Mouse (Mus musculus): ENCODE results near the gene Cacna1g. TPM values are rescaled to one million over a fixed set of nuclear protein-coding genes. Genes with fewer than 3 reads are reported as not detected.

Cacna1g gene
- 0.21 TPM for polyA plus RNA-seq (2014; fragmentation: Illumina TruSeq; extraction: RNeasy Lipid Tissue Mini Kit (QIAGEN cat#74804); ENCODE audit: low read depth, low replicate concordance)

DNA sequence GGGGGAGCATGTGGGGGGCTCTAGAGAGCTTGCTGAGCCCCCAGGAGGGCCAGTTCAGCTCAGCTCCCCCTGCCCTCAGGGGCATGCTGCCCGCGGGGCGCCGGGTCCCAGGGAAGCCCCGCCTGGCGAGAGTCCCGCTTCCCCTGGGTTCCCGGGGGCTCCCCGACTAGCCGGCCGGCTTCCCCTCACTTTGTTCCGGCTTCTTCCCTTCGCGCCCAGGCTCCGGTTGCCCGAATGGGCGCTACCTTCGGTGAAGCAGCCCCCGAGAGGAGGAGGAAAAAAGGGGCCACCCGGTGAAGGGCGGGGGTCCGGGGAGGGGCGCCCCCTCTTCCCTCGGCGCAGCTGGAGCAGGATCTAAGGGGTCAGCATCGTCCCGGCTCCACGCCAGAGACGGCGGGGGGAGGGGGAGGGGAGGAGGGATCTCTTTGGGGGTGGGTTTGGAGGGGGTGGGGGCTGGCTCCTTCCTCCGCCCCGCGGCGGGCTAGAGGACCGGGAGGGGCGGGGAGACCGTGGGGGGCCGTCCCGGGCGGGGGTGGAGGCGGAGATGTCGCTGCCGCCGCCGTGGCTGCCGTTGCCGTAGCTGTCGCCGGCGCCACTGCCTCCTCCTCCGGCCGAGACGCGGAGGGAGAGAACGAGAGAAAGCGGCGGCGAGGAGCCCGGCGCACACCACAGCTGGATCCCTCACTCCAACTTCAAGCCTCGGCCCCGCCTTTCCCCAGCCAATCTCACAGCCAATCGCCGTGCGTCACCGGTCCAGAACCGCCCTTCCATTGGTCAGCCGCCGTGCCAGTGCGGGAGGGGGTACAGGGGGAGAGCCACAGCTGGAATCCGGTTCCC lies at the start of gene Cacna1g:
Gene Cacna1g, minus strand, starts transcription at position 492 of the 837 bp plus-strand sequence.

GRCm38 (mm10) chr11:94521219-94521843 lies 47.3 kb upstream of the Cacna1g start, which contains the start of gene Mycbpap:
TSS of gene Mycbpap (minus strand) at chr11:94521742.

DNA sequence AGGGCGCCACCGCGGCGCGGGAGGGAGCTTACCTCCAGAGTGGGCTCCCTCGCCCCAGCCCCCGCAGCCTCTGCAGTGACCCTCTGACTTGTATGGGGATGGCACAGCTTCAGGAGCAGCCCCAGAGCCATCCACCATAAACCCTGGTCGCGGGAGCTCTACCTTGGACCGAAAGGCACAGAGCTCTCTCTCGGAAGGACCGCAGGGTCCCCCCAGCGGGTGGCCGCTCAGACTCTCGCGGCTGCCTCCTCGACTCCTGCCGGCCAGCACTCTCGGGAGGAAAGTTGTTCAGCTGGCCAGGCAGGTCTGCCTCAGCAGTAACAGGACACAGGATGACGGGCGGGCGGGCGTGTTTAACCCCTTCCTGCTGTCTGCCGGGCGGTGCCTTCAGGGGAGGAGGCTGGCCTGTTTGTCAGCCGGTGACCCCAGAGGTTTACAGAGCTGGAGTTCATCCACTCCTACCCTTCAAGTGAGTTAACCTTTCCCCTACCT lies 25.7 kb upstream of the Cacna1g start, which contains the start of gene Epn3:
Gene Epn3, minus strand, starts transcription at position 314 of the 492 bp plus-strand sequence.

DNA sequence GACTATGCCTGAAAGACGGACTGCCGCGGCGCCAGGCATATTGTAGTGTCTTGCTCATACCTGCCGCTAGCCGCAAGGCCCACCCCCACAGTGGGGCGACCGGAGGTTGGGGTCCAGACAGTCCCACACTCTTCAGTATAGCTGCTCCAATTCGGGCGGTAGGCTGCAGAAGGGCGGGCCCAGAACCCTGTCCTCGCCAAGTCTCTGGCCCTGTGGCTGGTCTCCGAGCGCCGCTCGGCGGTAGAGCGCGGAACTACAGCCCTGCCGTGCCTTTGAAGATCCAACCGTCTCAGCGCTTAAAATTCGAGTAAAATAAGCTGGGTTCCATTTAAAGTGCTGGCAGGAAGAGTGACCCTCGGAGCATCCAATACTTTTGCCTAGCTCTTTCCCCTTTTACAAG lies 12.0 kb upstream of the Cacna1g start, which contains the start of gene Spata20:
Gene Spata20, minus strand, starts transcription at position 179 of the 400 bp plus-strand sequence.

DNA sequence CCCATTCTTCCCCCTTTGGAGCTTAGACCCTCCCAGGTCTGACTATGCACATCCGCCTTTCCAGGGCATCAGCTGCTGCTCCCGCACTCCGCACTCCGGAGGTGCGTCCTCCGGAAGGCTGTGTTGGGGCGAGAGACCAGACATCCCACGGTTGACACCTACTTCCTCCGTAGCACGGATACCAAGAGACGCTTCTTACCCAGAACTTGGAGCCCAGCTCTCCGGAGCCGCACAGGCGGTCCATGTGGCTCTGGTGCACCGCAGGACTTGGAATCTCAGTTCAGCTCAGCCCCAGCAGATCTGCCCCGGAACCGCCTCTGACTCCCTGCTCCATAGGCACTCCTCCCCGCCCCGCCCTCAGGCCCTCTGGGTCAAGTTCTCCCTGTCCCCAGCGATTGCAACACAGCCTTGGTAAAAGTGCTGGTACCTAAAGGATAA lies 81.3 kb downstream of the Cacna1g start, which contains the start of gene Abcc3:
Gene Abcc3, minus strand, starts transcription at position 326 of the 438 bp plus-strand sequence.

Other genes starting within 250 kb of the Cacna1g start
- not detected for gene Wfikkn2, start 228.2 kb downstream of the Cacna1g start, polyA plus RNA-seq (2014; fragmentation: Illumina TruSeq; extraction: RNeasy Lipid Tissue Mini Kit (QIAGEN cat#74804); ENCODE audit: low read depth, low replicate concordance)
- not detected for gene Gm21885, start 192.3 kb downstream of the Cacna1g start, polyA plus RNA-seq (2014; fragmentation: Illumina TruSeq; extraction: RNeasy Lipid Tissue Mini Kit (QIAGEN cat#74804); ENCODE audit: low read depth, low replicate concordance)
- gene Luc7l3, start 152.2 kb downstream of the Cacna1g start, polyA plus RNA-seq (2014; fragmentation: Illumina TruSeq; extraction: RNeasy Lipid Tissue Mini Kit (QIAGEN cat#74804); ENCODE audit: low read depth, low replicate concordance): 119 TPM
- 60.7 TPM for gene Ankrd40, start 146.2 kb downstream of the Cacna1g start, polyA plus RNA-seq (2014; fragmentation: Illumina TruSeq; extraction: RNeasy Lipid Tissue Mini Kit (QIAGEN cat#74804); ENCODE audit: low read depth, low replicate concordance)
- gene Abcc3, start 81.2 kb downstream of the Cacna1g start, polyA plus RNA-seq (2014; fragmentation: Illumina TruSeq; extraction: RNeasy Lipid Tissue Mini Kit (QIAGEN cat#74804); ENCODE audit: low read depth, low replicate concordance): 10.8 TPM
- gene Spata20, start 12.0 kb upstream of the Cacna1g start, polyA plus RNA-seq (2014; fragmentation: Illumina TruSeq; extraction: RNeasy Lipid Tissue Mini Kit (QIAGEN cat#74804); ENCODE audit: low read depth, low replicate concordance): 105 TPM
- 0.04 TPM for gene Epn3, start 25.8 kb upstream of the Cacna1g start, polyA plus RNA-seq (2014; fragmentation: Illumina TruSeq; extraction: RNeasy Lipid Tissue Mini Kit (QIAGEN cat#74804); ENCODE audit: low read depth, low replicate concordance)
- 56.3 TPM for gene Mycbpap, start 47.5 kb upstream of the Cacna1g start, polyA plus RNA-seq (2014; fragmentation: Illumina TruSeq; extraction: RNeasy Lipid Tissue Mini Kit (QIAGEN cat#74804); ENCODE audit: low read depth, low replicate concordance)
- 1.6 TPM for gene Rsad1, start 75.1 kb upstream of the Cacna1g start, polyA plus RNA-seq (2014; fragmentation: Illumina TruSeq; extraction: RNeasy Lipid Tissue Mini Kit (QIAGEN cat#74804); ENCODE audit: low read depth, low replicate concordance)
- gene Chad, start 90.8 kb upstream of the Cacna1g start, polyA plus RNA-seq (2014; fragmentation: Illumina TruSeq; extraction: RNeasy Lipid Tissue Mini Kit (QIAGEN cat#74804); ENCODE audit: low read depth, low replicate concordance): not detected
- gene Acsf2, start 127.7 kb upstream of the Cacna1g start, polyA plus RNA-seq (2014; fragmentation: Illumina TruSeq; extraction: RNeasy Lipid Tissue Mini Kit (QIAGEN cat#74804); ENCODE audit: low read depth, low replicate concordance): 4.2 TPM
- 63.4 TPM for gene Lrrc59, start 155.6 kb upstream of the Cacna1g start, polyA plus RNA-seq (2014; fragmentation: Illumina TruSeq; extraction: RNeasy Lipid Tissue Mini Kit (QIAGEN cat#74804); ENCODE audit: low read depth, low replicate concordance)
- gene Mrpl27, start 179.6 kb upstream of the Cacna1g start, polyA plus RNA-seq (2014; fragmentation: Illumina TruSeq; extraction: RNeasy Lipid Tissue Mini Kit (QIAGEN cat#74804); ENCODE audit: low read depth, low replicate concordance): 6.7 TPM
- 0.90 TPM for gene Eme1, start 179.8 kb upstream of the Cacna1g start, polyA plus RNA-seq (2014; fragmentation: Illumina TruSeq; extraction: RNeasy Lipid Tissue Mini Kit (QIAGEN cat#74804); ENCODE audit: low read depth, low replicate concordance)
- gene Xylt2, start 203.3 kb upstream of the Cacna1g start, polyA plus RNA-seq (2014; fragmentation: Illumina TruSeq; extraction: RNeasy Lipid Tissue Mini Kit (QIAGEN cat#74804); ENCODE audit: low read depth, low replicate concordance): not detected
- 0.13 TPM for gene Gm11541, start 230.3 kb upstream of the Cacna1g start, polyA plus RNA-seq (2014; fragmentation: Illumina TruSeq; extraction: RNeasy Lipid Tissue Mini Kit (QIAGEN cat#74804); ENCODE audit: low read depth, low replicate concordance)

Data from testis, adult 10 weeks (tissue).